Mouse (Mus musculus) left cerebral cortex, postnatal 25 days (tissue): ENCODE data around the gene Ctsg. TPM values are rescaled to one million over a fixed set of nuclear protein-coding genes. Genes with fewer than 3 reads are reported as not detected.

Experiments used
- microRNA-seq, 2 experiments: library from miRNA; unstranded; fragments of <30 nt; microRNA quantifications; one replicate each; pipeline ENCODE4 v1.2.0; 2022
- total RNA-seq, 2 experiments: library from RNA; stranded (reverse); gene quantifications; 2 replicates each; pipeline ENCODE4 v1.2.3; 2021

Gene Ctsg
- total RNA-seq, 2 experiments from 2014 or later: not detected

Small RNA genes lying within 50 kb of the gene (microRNA-seq; reads per million reads assigned to microRNA genes)
- 0 reads per million in 2 experiments for gene Mir6949

Other genes starting within 250 kb of the Ctsg start
- gene Nynrin, start 248.6 kb downstream of the Ctsg start, total RNA-seq: 10 to 100 TPM in 1 of 2 experiments, 1 to 10 TPM in 1; 6.5 to 10.5 TPM
- under 1 TPM; 0.14 to 0.25 TPM for gene Cbln3, start 218.2 kb downstream of the Ctsg start, total RNA-seq
- gene Khnyn, start 217.6 kb downstream of the Ctsg start, total RNA-seq: 10 to 100 TPM; 10.1 to 10.7 TPM
- gene Sdr39u1, start 202.3 kb downstream of the Ctsg start, total RNA-seq: 10 to 100 TPM; 96.3 to 96.9 TPM
- not detected for gene Cma1, start 157.9 kb downstream of the Ctsg start, total RNA-seq
- gene Cma2, start 151.6 kb downstream of the Ctsg start, total RNA-seq: not detected
- gene Mcpt1, start 84.6 kb downstream of the Ctsg start, total RNA-seq: not detected
- gene Mcpt9, start 72.1 kb downstream of the Ctsg start, total RNA-seq: not detected
- gene Mcpt2, start 60.5 kb downstream of the Ctsg start, total RNA-seq: not detected
- gene Mcpt4, start 40.3 kb downstream of the Ctsg start, total RNA-seq: not detected
- not detected for gene Mcpt8, start 17.3 kb downstream of the Ctsg start, total RNA-seq
- not detected for gene Gzme, start 18.1 kb upstream of the Ctsg start, total RNA-seq
- gene Gzmd, start 30.0 kb upstream of the Ctsg start, total RNA-seq: not detected
- not detected for gene Gzmg, start 57.0 kb upstream of the Ctsg start, total RNA-seq
- gene Gzmn, start 72.0 kb upstream of the Ctsg start, total RNA-seq: not detected
- gene Gzmf, start 108.8 kb upstream of the Ctsg start, total RNA-seq: not detected
- gene Gzmc, start 132.1 kb upstream of the Ctsg start, total RNA-seq: not detected
- gene Gzmb, start 159.7 kb upstream of the Ctsg start, total RNA-seq: not detected